Mouse (Mus musculus): ENCODE measurements around the gene Ctdsp2.

The Ctdsp2 gene

DNA sequence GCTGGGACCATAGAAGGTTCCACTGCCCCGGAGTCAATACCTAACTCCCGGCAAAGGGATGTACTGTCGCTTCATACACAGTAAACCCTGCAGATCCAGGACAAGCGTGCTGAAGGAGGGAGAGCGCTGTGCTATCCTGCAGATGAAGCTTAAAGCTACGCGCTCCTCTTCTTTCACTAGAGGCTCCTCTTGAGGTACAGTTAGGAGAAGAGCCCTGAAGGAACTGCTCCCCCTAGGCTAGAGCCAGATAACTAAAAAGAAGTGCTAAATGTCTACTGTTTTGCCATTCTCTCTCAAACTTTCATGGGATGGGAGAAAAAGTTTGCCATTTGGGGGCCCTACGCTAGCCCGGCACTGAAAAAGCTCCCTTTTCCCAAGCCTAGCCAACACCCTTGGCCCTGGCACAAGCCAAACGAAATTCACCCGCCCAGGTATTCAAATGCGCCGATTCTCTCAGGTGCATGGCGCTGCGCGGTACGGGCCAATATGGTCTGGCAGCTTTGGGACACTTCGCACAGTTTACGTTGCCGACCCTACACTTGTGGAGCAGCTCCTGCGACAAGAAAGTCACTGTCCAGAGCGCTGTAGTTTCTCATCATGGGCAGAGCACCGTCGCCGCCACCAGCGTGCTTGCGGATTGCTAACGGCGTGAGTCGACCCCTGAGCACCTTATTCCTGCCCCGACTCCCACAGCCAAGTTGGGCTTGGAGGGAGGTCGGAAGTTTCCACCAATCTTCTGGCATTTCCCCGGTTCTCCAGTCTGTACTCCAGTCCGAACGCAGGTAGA is 70.3 kb downstream of the Ctdsp2 start:
- DNase-seq = no peak

All from thymus, postnatal 14 days (tissue).